Mouse (Mus musculus): ENCODE measurements around the gene Pnpo.

Pnpo gene

DNA sequence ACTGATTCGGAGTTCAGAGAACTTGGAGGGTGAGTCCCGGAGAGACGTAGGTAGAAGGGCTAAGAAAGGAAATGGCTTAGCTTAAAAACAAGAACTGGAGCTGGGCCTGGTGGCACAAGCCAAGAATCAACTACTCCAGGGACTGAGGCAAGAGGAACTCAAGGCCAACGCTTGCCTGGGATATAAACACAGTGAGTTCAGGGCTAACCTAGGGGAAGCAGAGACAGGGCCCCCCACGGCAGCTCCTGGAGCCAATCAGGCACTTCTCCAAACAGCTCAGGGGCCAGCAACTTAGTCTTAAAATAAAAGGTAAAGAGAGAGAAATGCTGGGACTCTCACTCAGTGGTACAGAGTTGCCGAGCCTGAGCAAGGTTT, 5.4 kb downstream of the Pnpo start:
- DNase-seq (ENCODE audit: extremely low read depth, low read depth, low spot score) = no peak

GRCm38 (mm10) chr11:96937549-96938425, 6.0 kb downstream of the Pnpo start:
- no peak for DNase-seq (ENCODE audit: extremely low read depth, low read depth, low spot score)

DNA sequence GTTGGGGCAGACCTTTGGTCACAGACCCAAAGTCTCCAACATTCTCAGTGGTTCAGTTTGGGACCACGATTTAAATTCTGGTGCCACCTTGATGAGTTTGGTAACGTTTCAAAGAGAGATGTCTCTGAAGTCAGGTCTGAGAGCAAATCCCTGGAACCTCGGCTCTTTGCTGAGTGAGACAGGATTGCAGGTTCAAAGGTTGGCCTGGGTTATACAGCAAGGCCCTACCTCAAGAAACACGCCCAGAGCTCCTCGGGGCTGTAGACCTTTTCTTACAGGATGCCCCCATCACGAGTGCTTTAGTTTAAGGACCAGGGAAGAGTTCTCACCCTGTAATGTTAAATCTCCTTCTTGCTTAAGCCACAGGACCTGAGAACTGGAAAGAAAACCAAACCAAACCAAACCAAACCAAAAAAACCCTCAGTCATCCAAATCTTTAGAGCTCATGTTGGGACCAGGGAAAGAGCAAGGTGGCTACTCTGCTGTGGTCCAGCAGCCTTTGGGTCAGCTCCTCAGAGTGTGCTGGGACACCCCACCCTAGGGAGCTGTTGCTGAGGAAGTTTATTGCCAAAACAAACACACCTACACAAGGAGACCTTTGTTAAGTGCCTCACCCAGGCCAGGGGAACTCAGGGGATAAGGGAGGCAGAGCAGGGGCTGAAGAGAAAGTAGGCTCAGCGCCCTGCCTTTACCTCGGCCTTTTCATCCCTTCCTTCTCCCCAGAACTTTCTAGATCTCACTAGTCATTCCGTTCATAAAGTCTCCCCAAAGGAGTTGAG, 7.7 kb downstream of the Pnpo start:
- DNase-seq (ENCODE audit: extremely low read depth, low read depth, low spot score) = no peak

DNA sequence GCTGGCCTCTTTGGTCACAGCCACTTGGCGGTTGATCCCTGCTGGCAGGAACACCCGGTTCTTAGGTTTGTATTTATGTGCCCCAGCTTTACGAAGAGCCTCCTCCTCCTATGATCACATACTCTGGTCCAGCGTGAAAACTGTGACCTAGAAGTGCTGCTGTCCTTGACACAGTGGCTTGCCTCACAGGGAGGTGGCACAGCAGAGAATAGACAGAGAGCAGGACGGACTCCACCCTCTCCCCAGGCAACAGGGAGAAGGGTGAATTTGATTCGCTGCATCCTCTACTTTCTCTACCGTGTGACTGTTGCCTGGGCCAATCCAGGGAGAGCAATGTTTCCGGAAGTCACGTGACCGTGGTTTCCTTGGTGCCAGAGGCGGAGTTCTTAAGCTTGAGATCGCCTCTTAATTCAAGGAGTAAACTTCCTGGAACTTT, 8.8 kb downstream of the Pnpo start:
- DNase-seq (ENCODE audit: extremely low read depth, low read depth, low spot score) = no peak

GRCm38 (mm10) chr11:96933562-96934276, 10.1 kb downstream of the Pnpo start:
- DNase-seq (ENCODE audit: extremely low read depth, low read depth, low spot score) = no peak

GRCm38 (mm10) chr11:96931327-96932062, 12.3 kb downstream of the Pnpo start:
- no peak for DNase-seq (ENCODE audit: extremely low read depth, low read depth, low spot score)

DNA sequence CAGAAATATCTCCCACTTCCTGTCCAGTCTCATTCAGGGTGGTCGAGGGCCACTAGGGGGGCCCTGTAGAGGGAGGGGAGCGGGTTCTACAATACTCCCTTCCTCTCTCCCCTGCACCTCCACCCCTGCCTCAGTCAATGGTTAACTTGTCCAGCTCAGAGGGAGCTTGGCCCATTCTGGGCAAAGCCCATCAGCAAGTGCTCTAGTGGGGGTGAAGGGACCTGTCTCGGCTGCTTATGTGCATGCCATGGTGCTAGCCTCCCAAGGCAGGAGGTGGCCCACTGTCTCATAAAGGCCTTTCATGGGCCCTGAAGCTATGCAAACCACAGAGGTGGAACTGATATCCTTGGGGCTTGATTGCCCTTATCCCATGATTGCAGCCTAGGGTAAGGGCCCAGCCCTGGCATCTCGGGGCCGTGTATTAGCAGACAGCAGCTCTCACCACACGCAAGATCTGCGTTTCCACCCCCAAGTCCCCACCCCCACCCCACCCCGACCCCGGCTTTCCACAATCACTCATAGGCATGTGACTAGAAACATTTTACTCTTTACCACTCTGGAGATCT, 13.9 kb downstream of the Pnpo start:
- no peak for DNase-seq (ENCODE audit: extremely low read depth, low read depth, low spot score)

DNA sequence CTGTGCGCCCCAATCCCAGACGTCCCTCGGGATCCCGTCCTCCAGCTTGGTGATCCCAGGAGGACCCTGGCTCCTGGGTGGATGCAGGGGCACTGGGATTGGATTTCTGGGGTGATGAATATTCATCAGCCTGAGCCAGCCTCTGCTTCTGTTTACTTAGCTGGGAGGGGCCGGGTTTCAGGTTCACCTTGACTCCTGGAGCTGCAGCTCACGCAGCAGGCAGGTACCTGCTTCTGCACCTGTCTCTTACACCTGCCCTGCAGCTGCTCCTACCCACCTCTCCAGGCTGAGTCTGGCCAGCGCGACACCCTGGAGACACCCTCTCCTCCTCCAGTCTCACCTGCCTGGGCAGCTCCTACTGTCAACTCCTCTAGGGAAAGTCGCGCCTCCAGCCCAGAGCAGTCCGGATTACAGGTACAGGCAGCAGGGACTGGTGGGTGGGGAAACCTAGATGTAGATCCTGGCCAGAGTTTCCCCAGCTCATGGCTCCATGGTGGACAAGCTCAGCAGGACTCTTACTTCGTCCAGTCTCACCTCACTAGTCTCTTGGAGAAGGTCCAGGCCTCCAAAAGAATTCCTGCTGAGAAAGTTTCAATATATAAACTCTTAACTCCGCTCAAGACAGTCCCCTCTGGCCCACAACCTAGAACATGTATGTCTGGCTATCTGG, 14.6 kb downstream of the Pnpo start:
- no peak for DNase-seq (ENCODE audit: extremely low read depth, low read depth, low spot score)

- no peak for DNase-seq (ENCODE audit: extremely low read depth, low read depth, low spot score)
These were observed 15.1 kb downstream of the Pnpo start for GRCm38 (mm10) chr11:96928691-96929090.

DNA sequence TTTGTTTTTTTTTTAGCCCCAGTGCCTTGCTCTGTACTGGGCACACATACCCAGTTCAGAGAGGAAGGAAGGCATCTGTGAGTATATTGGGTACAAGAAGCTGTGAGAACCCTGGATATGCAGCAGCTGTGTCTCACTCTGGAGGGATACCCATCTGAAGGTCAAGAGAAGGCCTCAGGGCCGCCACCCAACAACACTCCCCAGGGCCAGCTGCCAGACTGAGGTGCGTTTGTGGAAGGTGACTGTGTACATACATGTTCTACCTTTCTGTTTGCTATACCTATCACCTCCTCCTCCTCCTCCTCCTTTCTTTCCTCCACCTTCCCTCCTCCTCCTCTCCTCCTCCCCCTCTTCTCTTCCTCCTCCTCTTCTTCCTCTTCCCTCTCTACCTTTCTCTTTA, 15.7 kb downstream of the Pnpo start, which contains the start of gene Prr15l:
TSS of gene Prr15l (plus strand) at position 17 of the 400 bp plus-strand sequence.
- no peak for DNase-seq (ENCODE audit: extremely low read depth, low read depth, low spot score)

DNA sequence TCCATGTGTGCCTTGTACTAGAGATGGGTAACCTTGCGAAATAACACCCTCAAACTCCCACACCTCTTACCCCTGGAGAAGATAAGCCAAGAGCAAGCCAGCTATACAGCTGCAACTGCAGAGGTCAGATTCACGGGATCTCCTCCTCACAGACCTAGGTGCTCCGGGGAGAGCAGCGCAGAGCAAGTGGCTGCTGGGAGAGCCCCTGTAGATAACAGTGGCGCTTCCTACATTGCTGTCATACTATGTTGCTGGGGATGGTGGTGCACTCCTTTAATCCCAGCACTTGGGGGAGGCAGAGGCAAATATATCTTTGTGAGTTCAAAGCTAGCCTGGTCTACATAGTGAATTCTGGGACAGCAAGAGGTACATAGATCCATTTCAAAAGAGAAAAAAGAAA, 17.2 kb downstream of the Pnpo start:
- DNase-seq (ENCODE audit: extremely low read depth, low read depth, low spot score) = no peak

GRCm38 (mm10) chr11:96925469-96926148, 18.2 kb downstream of the Pnpo start:
- DNase-seq (ENCODE audit: extremely low read depth, low read depth, low spot score) = no peak

DNA sequence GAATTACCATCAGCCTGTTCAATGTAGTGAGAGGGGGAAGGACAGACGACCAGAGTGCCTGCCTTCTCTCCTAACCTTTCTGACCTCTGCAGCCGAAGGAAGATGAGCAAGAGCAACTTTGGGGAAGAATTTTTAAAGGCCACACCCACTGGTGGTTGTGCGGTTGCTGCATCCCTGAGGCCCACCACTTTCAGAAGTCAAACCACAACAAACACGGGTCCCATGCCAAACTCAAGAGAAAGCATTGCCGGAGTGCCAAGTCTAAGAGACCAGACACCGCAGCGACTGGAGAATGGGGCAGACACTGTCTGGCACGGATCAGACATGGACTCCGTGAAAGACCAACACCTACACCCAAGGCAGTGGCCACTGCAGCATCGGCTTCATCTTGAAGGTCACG, 18.9 kb downstream of the Pnpo start:
- DNase-seq (ENCODE audit: extremely low read depth, low read depth, low spot score) = no peak

GRCm38 (mm10) chr11:96919003-96919402, 24.8 kb downstream of the Pnpo start:
- no peak for DNase-seq (ENCODE audit: extremely low read depth, low read depth, low spot score)

DNA sequence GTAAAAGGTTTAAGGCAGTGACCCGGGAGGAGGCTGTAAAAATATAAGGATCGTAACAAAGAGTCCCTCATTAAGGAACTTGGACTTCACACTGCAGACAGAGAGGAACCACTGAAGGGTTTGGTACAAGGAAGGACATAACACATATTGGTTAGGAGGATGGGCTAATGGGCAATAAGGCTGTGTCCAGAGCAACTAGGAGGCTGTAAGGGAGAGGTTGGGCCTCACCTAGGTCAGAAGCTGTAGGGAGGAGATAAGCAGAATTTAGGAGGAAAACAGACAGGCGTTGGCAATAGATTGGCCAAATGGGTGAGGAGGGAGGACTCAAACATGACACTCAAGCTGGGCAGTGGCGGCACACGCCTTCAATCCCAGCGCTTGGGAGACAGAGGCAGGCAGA, 26.4 kb downstream of the Pnpo start:
- DNase-seq (ENCODE audit: extremely low read depth, low read depth, low spot score) = no peak

- no peak for DNase-seq (ENCODE audit: extremely low read depth, low read depth, low spot score)
These were observed 26.8 kb downstream of the Pnpo start for GRCm38 (mm10) chr11:96916885-96917396.

GRCm38 (mm10) chr11:96916044-96916884, 27.5 kb downstream of the Pnpo start, which contains the start of gene Cdk5rap3:
Gene Cdk5rap3 (minus strand): TSS chr11:96916496.
- DNase-seq (ENCODE audit: extremely low read depth, low read depth, low spot score) = peak; percentile 68

- DNase-seq (ENCODE audit: extremely low read depth, low read depth, low spot score) = no peak
These were observed 31.1 kb downstream of the Pnpo start for GRCm38 (mm10) chr11:96912682-96913081.

Measured in fat pad, adult 2 months (tissue).